Mouse (Mus musculus): Measurements from ENCODE around the gene Zg16.

DNA sequence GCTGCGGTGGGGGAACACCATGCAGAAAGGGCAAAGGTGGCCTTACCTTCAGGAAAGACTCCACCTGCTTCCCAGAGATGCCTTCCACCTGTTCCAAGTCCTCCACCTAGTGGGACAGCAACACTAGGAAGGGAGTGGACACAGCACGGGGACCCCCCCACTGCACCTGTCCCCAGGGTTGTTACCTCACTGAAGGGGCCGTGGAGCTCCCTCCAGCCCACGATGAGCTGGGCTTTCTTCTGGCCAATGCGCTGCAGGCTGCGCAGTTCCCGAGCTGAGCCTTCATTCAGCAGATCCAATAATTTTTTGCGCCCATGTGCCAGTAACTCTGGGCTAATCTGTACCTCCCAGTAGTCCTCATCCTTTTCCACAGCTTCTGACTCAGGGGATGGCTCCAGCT, 59.2 kb downstream of the Zg16 start:
- TF ChIP-seq CTCF (IDR thresholded peaks at IDR 0.05; ENCODE audit: low read depth) (no peak), EP300 (IDR thresholded peaks at IDR 0.05; ENCODE audit: low read depth) (no peak)

Data from heart, postnatal 0 days (tissue).